Mouse (Mus musculus) limb, embryonic 10.5 days (tissue): Measurements from ENCODE around the gene Gm20521. TPM values are rescaled to one million over a fixed set of nuclear protein-coding genes. Genes with fewer than 3 reads are reported as not detected.

Source experiments
- DNase-seq: peaks from one replicate; pipeline ENCODE4 v3.0.0-alpha.2; 2017; ENCODE audit warnings: low spot score
- H3K27ac ChIP-seq: fragments of 300-500 bp; sonication (generic); 2 replicates; pipeline ENCODE4 v1.5.1; 2016; ENCODE audit warnings: mild to moderate bottlenecking
- H3K27me3 ChIP-seq: fragments of 300-500 bp; sonication (generic); 2 replicates; pipeline ENCODE4 v1.6.1; 2016; ENCODE audit warnings: low read depth, mild to moderate bottlenecking; ENCODE audit not compliant: poor library complexity, severe bottlenecking
- H3K36me3 ChIP-seq: fragments of 300-500 bp; sonication (generic); 2 replicates; pipeline ENCODE4 v1.6.1; 2016; ENCODE audit warnings: mild to moderate bottlenecking, moderate library complexity
- H3K4me1 ChIP-seq: fragments of 300-500 bp; sonication (generic); 2 replicates; pipeline ENCODE4 v1.6.1; 2016
- H3K4me3 ChIP-seq: fragments of 300-500 bp; sonication (generic); 2 replicates; pipeline ENCODE4 v1.5.1; 2016; ENCODE audit warnings: mild to moderate bottlenecking, moderate library complexity
- H3K9me3 ChIP-seq: fragments of 300-500 bp; sonication (generic); replicated peaks from 2 replicates; pipeline ENCODE4 v1.6.1; 2016; ENCODE audit warnings: mild to moderate bottlenecking
- WGBS: fragments of 180-500 bp; shearing (Covaris S2); methylation state at CpG from one replicate; pipeline ENCODE4 v1.1.7; 2016; 5-methylcytosine and 5-hydroxymethylcytosine counted together
- polyA plus RNA-seq: library from polyadenylated mRNA; unstranded; fragments of >200 nt; fragmentation: Nextera tagmentation; extraction: Ambion mirVana; gene quantifications from 2 replicates; pipeline ENCODE4 v1.2.1, GENCODE M21; 2016

The Gm20521 gene
- polyA plus RNA-seq, 1 experiment from 2014 or later = 0.55 TPM

- 80% methylated on average over 5 of the region's 5 CpGs for WGBS
- peak overlapping the region; percentile 42; the same call in 1 of the 2 replicates for H3K27ac ChIP-seq
- DNase-seq = no peak
- no peaks in the 10 kb centered on the region for H3K36me3 ChIP-seq
- H3K9me3 ChIP-seq = no peaks in the 10 kb centered on the region
- peaks cover 57% of the 10 kb centered on the region for H3K4me1 ChIP-seq
- peaks cover 4% of the 10 kb centered on the region; the same call in 1 of the 2 replicates for H3K27me3 ChIP-seq
- no peak overlapping the region for H3K4me3 ChIP-seq
Measured at GRCm38 (mm10) chr14:54929801-54930200, 46.6 kb downstream of the Gm20521 start.

GRCm38 (mm10) chr14:54930431-54930830 is 47.2 kb downstream of the Gm20521 start:
- no peak for DNase-seq
- Histone ChIP-seq H3K9me3 (no peaks in the 10 kb centered on the region), H3K27ac (peak overlapping the region; percentile 42; the same call in 1 of the 2 replicates), H3K4me3 (no peak overlapping the region), H3K4me1 (peaks cover 51% of the 10 kb centered on the region), H3K36me3 (no peaks in the 10 kb centered on the region), H3K27me3 (peaks cover 4% of the 10 kb centered on the region; the same call in 1 of the 2 replicates)
- 21% methylated on average over 2 of the region's 2 CpGs for WGBS

GRCm38 (mm10) chr14:54932645-54933150 is 49.5 kb downstream of the Gm20521 start, which contains the start of gene Il25:
Gene Il25 (plus strand): TSS chr14:54932695.
- DNase-seq = no peak
- H3K27me3 ChIP-seq = peaks cover 8% of the 10 kb centered on the region; the same call in 1 of the 2 replicates
- WGBS = 37% methylated on average over 6 of the region's 6 CpGs
- 0 out of 2 replicates have a peak within 1 kb of the TSS, but pooled peaks have one; percentile 42 for H3K27ac ChIP-seq
- H3K4me3 ChIP-seq = no peak within 1 kb of the TSS
- H3K4me1 ChIP-seq = peaks cover 41% of the 10 kb centered on the region
- H3K36me3 ChIP-seq = no peaks in the 10 kb centered on the region
- no peaks in the 10 kb centered on the region for H3K9me3 ChIP-seq

GRCm38 (mm10) chr14:54935904-54936830 is 52.9 kb downstream of the Gm20521 start, which contains the start of gene Cmtm5:
Gene Cmtm5 (plus strand): TSS chr14:54936261.
- 51% methylated on average over 8 of the region's 8 CpGs for WGBS

GRCm38 (mm10) chr14:54936831-54937160 is 53.6 kb downstream of the Gm20521 start:
- Histone ChIP-seq H3K4me3 (no peak overlapping the region), H3K9me3 (no peaks in the 10 kb centered on the region), H3K27ac (peak overlapping the region; percentile 54), H3K4me1 (peaks cover 31% of the 10 kb centered on the region), H3K27me3 (0 out of 2 replicates have a peak, but pooled peaks cover 4% of the 10 kb centered on the region), H3K36me3 (no peaks in the 10 kb centered on the region)
- no peak for DNase-seq
- WGBS = 70% methylated on average over 6 of the region's 6 CpGs

More at GRCm38 (mm10) chr14:54935904-54936830, 52.9 kb downstream of the Gm20521 start, which contains the start of gene Cmtm5:
- DNase-seq = no peak
- Histone ChIP-seq H3K36me3 (no peaks in the 10 kb centered on the region), H3K27me3 (0 out of 2 replicates have a peak, but pooled peaks cover 4% of the 10 kb centered on the region), H3K27ac (peak within 1 kb of the TSS; percentile 54), H3K4me1 (peaks cover 31% of the 10 kb centered on the region), H3K9me3 (no peaks in the 10 kb centered on the region), H3K4me3 (no peak within 1 kb of the TSS)

GRCm38 (mm10) chr14:54937361-54938182 is 54.3 kb downstream of the Gm20521 start:
- H3K4me1 ChIP-seq = peaks cover 30% of the 10 kb centered on the region
- no peaks in the 10 kb centered on the region for H3K9me3 ChIP-seq
- WGBS = 91% methylated on average over 16 of the region's 16 CpGs

GRCm38 (mm10) chr14:54938431-54939219 is 55.4 kb downstream of the Gm20521 start:
- DNase-seq = no peak
- Histone ChIP-seq H3K36me3 (no peaks in the 10 kb centered on the region), H3K9me3 (no peaks in the 10 kb centered on the region), H3K4me3 (no peak overlapping the region), H3K4me1 (peaks cover 20% of the 10 kb centered on the region), H3K27me3 (0 out of 2 replicates have a peak, but pooled peaks cover 4% of the 10 kb centered on the region), H3K27ac (no peak overlapping the region)
- WGBS = 81% methylated on average over 15 of the region's 15 CpGs

More at GRCm38 (mm10) chr14:54937361-54938182, 54.3 kb downstream of the Gm20521 start:
- H3K36me3 ChIP-seq = no peaks in the 10 kb centered on the region
- DNase-seq = no peak
- no peak overlapping the region for H3K4me3 ChIP-seq
- no peak overlapping the region for H3K27ac ChIP-seq
- 0 out of 2 replicates have a peak, but pooled peaks cover 4% of the 10 kb centered on the region for H3K27me3 ChIP-seq

GRCm38 (mm10) chr14:54939434-54940175 is 56.4 kb downstream of the Gm20521 start:
- H3K36me3 ChIP-seq = no peaks in the 10 kb centered on the region
- WGBS = 49% methylated on average over 12 of the region's 12 CpGs
- no peak overlapping the region for H3K4me3 ChIP-seq
- H3K9me3 ChIP-seq = no peaks in the 10 kb centered on the region
- H3K4me1 ChIP-seq = peaks cover 16% of the 10 kb centered on the region
- DNase-seq = peak; percentile 78
- no peak overlapping the region; the same call in 1 of the 2 replicates for H3K27ac ChIP-seq
- 0 out of 2 replicates have a peak, but pooled peaks cover 4% of the 10 kb centered on the region for H3K27me3 ChIP-seq

GRCm38 (mm10) chr14:54940176-54940530 is 56.9 kb downstream of the Gm20521 start:
- Histone ChIP-seq H3K27ac (no peak overlapping the region), H3K9me3 (no peaks in the 10 kb centered on the region), H3K27me3 (0 out of 2 replicates have a peak, but pooled peaks cover 4% of the 10 kb centered on the region), H3K4me3 (no peak overlapping the region), H3K4me1 (peaks cover 16% of the 10 kb centered on the region), H3K36me3 (no peaks in the 10 kb centered on the region)
- 87% methylated on average over 3 of the region's 3 CpGs for WGBS
- DNase-seq = no peak

- Histone ChIP-seq H3K27ac (no peak overlapping the region), H3K27me3 (no peaks in the 10 kb centered on the region), H3K4me1 (peaks cover 10% of the 10 kb centered on the region), H3K4me3 (no peak overlapping the region), H3K36me3 (no peaks in the 10 kb centered on the region), H3K9me3 (no peaks in the 10 kb centered on the region)
- 70% methylated on average over 13 of the region's 13 CpGs for whole genome bisulfite sequencing
- DNase-seq = no peak
Measured at GRCm38 (mm10) chr14:54941024-54941978, 58.1 kb downstream of the Gm20521 start.
